Mouse (Mus musculus): Measurements from ENCODE around the gene Slc2a5.

DNA sequence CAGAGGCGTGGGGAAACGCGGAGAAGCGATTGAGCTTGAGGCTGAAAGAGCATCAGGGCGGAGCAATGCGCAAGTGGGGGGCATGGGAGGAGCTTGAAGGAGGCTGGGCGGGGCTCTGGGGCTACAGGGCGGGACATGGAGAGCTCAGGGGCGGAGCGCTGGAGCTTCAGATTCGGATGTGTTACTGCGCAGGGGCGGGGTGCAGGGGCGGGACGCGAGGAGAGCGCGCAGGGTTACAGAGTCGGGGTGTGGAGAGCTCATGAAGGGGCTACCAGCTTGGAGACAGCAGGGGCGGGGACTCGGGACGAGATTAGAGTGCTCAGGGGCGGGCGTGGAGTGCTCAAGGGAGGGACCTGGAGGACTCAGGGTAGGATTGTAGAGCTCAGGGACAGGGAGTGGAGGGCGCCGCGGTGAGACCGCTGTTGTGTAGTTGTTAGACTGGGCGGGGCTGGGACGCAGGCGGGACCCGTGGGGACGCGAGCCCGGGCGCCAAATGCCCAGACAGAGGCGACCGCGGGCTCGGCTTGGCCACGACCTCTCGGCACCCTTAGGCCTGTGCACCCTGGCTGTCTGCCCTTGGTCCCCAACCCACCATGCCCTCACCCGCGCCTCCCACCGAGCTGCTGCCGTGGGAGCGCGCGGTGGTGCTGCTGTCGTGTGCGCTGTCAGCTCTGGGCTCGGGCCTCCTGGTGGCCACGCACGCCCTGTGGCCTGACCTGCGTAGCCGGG lies 31.8 kb upstream of the Slc2a5 start, which contains the start of gene Gpr157:
- TF ChIP-seq GATA1 (IDR thresholded peaks at IDR 0.05; ENCODE audit: low read length) (no peak), TAL1 (IDR thresholded peaks at IDR 0.05; ENCODE audit: low read length) (no peak)
